Mouse (Mus musculus): Measurements from ENCODE around the gene Nsg1.

The Nsg1 gene

GRCm38 (mm10) chr5:38102945-38103344, 56.8 kb downstream of the Nsg1 start:
- Histone ChIP-seq H3K27me3 (ENCODE audit: insufficient read depth, low read length) (no peaks in the 10 kb centered on the region), H3K36me3 (ENCODE audit: insufficient read depth, low read length) (peaks cover 21% of the 10 kb centered on the region), H3K4me1 (replicated peaks; ENCODE audit: low read depth, low read length) (peaks cover 10% of the 10 kb centered on the region), H3K9me3 (ENCODE audit: low read length) (peaks cover 5% of the 10 kb centered on the region; the same call in 1 of the 2 replicates), H3K4me3 (replicated peaks; ENCODE audit: low read length) (no peak overlapping the region)
- TF ChIP-seq CTCF (conservative IDR thresholded peaks at IDR 0.05; ENCODE audit: low read length) (no peak), NANOG (IDR thresholded peaks at IDR 0.05; ENCODE audit: borderline replicate concordance, low read length) (peak; percentile 73; the same call in 1 of the 2 replicates)

DNA sequence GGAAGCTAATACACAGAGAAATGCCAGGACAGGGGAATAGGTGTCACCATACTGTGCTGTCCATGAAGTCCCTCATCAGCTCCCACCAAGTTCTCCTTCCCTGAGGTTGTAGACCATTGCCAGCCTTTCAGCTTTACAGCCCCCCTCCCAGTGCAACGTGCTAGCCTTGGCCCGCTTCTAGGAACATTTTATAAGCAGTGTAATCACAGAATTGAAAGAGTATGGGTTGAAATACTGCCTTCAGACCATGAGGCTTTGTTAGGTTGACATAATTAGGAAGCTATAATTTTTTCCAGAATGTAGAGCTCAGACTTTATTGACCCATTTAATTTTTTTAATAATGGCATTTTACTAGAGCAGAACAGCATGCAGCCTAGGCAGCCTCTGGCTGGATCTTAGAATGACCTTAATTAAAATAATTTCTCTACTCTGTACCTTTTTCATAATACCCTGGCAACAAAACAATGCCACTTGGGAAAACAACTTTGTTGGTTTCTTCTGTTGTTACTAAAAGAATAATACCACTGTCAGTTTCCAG, 60.5 kb downstream of the Nsg1 start:
- Histone ChIP-seq H3K4me1 (replicated peaks; ENCODE audit: low read depth, low read length) (peaks cover 10% of the 10 kb centered on the region), H3K36me3 (ENCODE audit: insufficient read depth, low read length) (no peaks in the 10 kb centered on the region)
- TF ChIP-seq CTCF (conservative IDR thresholded peaks at IDR 0.05; ENCODE audit: low read length) (no peak), NANOG (IDR thresholded peaks at IDR 0.05; ENCODE audit: borderline replicate concordance, low read length) (no peak), POU5F1 (IDR thresholded peaks at IDR 0.05; ENCODE audit: borderline replicate concordance, low read length) (no peak)

DNA sequence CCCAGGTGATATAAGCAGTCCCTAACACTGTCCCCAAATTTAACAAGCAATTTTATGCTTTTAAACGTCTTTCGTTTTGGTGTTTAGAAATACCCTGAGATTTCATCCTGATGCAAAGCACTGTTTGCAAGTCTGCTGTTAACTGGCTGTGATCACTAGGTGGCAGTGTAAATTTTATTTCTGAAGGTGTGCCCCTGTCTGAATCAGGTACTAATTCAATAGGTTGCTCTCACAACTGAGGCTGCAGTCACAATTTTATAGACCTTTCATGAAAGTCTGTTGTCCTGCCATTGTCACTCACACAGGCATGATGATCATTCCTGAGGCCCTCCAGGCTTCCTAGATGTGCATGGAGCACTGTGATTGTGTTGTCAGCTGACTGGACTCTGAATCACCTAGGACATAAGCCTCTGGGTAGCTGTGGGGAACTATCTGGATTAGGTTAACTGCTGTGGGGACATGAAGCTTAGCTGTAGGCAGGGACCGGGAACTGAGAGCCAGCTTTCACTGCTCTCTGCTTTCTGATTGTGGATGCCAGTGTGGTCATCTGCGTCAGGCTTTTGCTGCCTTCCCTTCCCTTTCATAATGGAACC, 62.1 kb downstream of the Nsg1 start:
- no peaks in the 10 kb centered on the region for H3K9me3 ChIP-seq (ENCODE audit: low read length)
- H3K4me1 ChIP-seq (replicated peaks; ENCODE audit: low read depth, low read length) = peaks cover under 1% of the 10 kb centered on the region; the same call in 1 of the 2 replicates
- H3K4me3 ChIP-seq (replicated peaks; ENCODE audit: low read length) = no peak overlapping the region
- no peaks in the 10 kb centered on the region for H3K36me3 ChIP-seq (ENCODE audit: insufficient read depth, low read length)
- H3K27me3 ChIP-seq (ENCODE audit: insufficient read depth, low read length) = no peaks in the 10 kb centered on the region
- TF ChIP-seq CTCF (conservative IDR thresholded peaks at IDR 0.05; ENCODE audit: low read length) = peak; percentile 37
- TF ChIP-seq POU5F1 (IDR thresholded peaks at IDR 0.05; ENCODE audit: borderline replicate concordance, low read length) = no peak
- TF ChIP-seq NANOG (IDR thresholded peaks at IDR 0.05; ENCODE audit: borderline replicate concordance, low read length) = no peak

More for the DNA sequence above, 60.5 kb downstream of the Nsg1 start:
- H3K4me3 ChIP-seq (replicated peaks; ENCODE audit: low read length) = no peak overlapping the region
- no peaks in the 10 kb centered on the region for H3K27me3 ChIP-seq (ENCODE audit: insufficient read depth, low read length)
- H3K9me3 ChIP-seq (ENCODE audit: low read length) = no peaks in the 10 kb centered on the region

GRCm38 (mm10) chr5:38094331-38094730, 65.4 kb downstream of the Nsg1 start:
- TF ChIP-seq CTCF (conservative IDR thresholded peaks at IDR 0.05; ENCODE audit: low read length) = no peak
- no peak for TF ChIP-seq POU5F1 (IDR thresholded peaks at IDR 0.05; ENCODE audit: borderline replicate concordance, low read length)
- TF ChIP-seq NANOG (IDR thresholded peaks at IDR 0.05; ENCODE audit: borderline replicate concordance, low read length) = no peak
- no peaks in the 10 kb centered on the region for H3K36me3 ChIP-seq (ENCODE audit: insufficient read depth, low read length)
- H3K9me3 ChIP-seq (ENCODE audit: low read length) = no peaks in the 10 kb centered on the region
- no peak overlapping the region for H3K4me3 ChIP-seq (replicated peaks; ENCODE audit: low read length)
- H3K4me1 ChIP-seq (replicated peaks; ENCODE audit: low read depth, low read length) = peaks cover 13% of the 10 kb centered on the region
- H3K27me3 ChIP-seq (ENCODE audit: insufficient read depth, low read length) = no peaks in the 10 kb centered on the region

- no peaks in the 10 kb centered on the region for H3K27me3 ChIP-seq (ENCODE audit: insufficient read depth, low read length)
- TF ChIP-seq NANOG (IDR thresholded peaks at IDR 0.05; ENCODE audit: borderline replicate concordance, low read length) = no peak
- no peaks in the 10 kb centered on the region for H3K36me3 ChIP-seq (ENCODE audit: insufficient read depth, low read length)
- no peaks in the 10 kb centered on the region for H3K9me3 ChIP-seq (ENCODE audit: low read length)
- H3K4me3 ChIP-seq (replicated peaks; ENCODE audit: low read length) = no peak overlapping the region
- peaks cover 13% of the 10 kb centered on the region for H3K4me1 ChIP-seq (replicated peaks; ENCODE audit: low read depth, low read length)
Observed at GRCm38 (mm10) chr5:38091966-38092304, 67.8 kb downstream of the Nsg1 start.

- Histone ChIP-seq H3K27me3 (ENCODE audit: insufficient read depth, low read length) (no peaks in the 10 kb centered on the region), H3K36me3 (ENCODE audit: insufficient read depth, low read length) (no peaks in the 10 kb centered on the region), H3K4me3 (replicated peaks; ENCODE audit: low read length) (no peak overlapping the region), H3K4me1 (replicated peaks; ENCODE audit: low read depth, low read length) (peaks cover 13% of the 10 kb centered on the region), H3K9me3 (ENCODE audit: low read length) (no peaks in the 10 kb centered on the region)
- TF ChIP-seq CTCF (conservative IDR thresholded peaks at IDR 0.05; ENCODE audit: low read length) = peak; percentile 81
- no peak for TF ChIP-seq NANOG (IDR thresholded peaks at IDR 0.05; ENCODE audit: borderline replicate concordance, low read length)
- no peak for TF ChIP-seq POU5F1 (IDR thresholded peaks at IDR 0.05; ENCODE audit: borderline replicate concordance, low read length)
Observed at GRCm38 (mm10) chr5:38091046-38091965, 68.4 kb downstream of the Nsg1 start.

- Histone ChIP-seq H3K4me3 (replicated peaks; ENCODE audit: low read length) (no peak overlapping the region), H3K9me3 (ENCODE audit: low read length) (no peaks in the 10 kb centered on the region), H3K4me1 (replicated peaks; ENCODE audit: low read depth, low read length) (peaks cover 13% of the 10 kb centered on the region), H3K27me3 (ENCODE audit: insufficient read depth, low read length) (no peaks in the 10 kb centered on the region), H3K36me3 (ENCODE audit: insufficient read depth, low read length) (no peaks in the 10 kb centered on the region)
- TF ChIP-seq NANOG (IDR thresholded peaks at IDR 0.05; ENCODE audit: borderline replicate concordance, low read length) (peak; percentile 62; the same call in 1 of the 2 replicates), POU5F1 (IDR thresholded peaks at IDR 0.05; ENCODE audit: borderline replicate concordance, low read length) (no peak)
Observed at GRCm38 (mm10) chr5:38090581-38090980, 69.1 kb downstream of the Nsg1 start.

- H3K27me3 ChIP-seq (ENCODE audit: insufficient read depth, low read length) = no peaks in the 10 kb centered on the region
- no peaks in the 10 kb centered on the region for H3K9me3 ChIP-seq (ENCODE audit: low read length)
- H3K4me1 ChIP-seq (replicated peaks; ENCODE audit: low read depth, low read length) = peaks cover 13% of the 10 kb centered on the region
- no peak for TF ChIP-seq CTCF (conservative IDR thresholded peaks at IDR 0.05; ENCODE audit: low read length)
- TF ChIP-seq NANOG (IDR thresholded peaks at IDR 0.05; ENCODE audit: borderline replicate concordance, low read length) = no peak
- H3K4me3 ChIP-seq (replicated peaks; ENCODE audit: low read length) = no peak overlapping the region
- no peaks in the 10 kb centered on the region for H3K36me3 ChIP-seq (ENCODE audit: insufficient read depth, low read length)
Observed at GRCm38 (mm10) chr5:38090111-38090510, 69.6 kb downstream of the Nsg1 start.
